20 mouse cellular contexts compared by ENCODE assay signal in genomic region chr12:110231709-110232600, GRCm38 (mm10). TPM values are rescaled to one million over a fixed set of nuclear protein-coding genes. Genes with fewer than 3 reads are reported as not detected.
A peak's percentile ranks its signal among the peaks of the same experiment; 100 is the strongest.
DNase-seq lines count a peak whose midpoint lies in the region; ATAC-seq and TF ChIP-seq lines count a peak whose summit lies in the region.
"Had no signal": no experiment of that assay in that cellular context is flagged by ENCODE, and none has a peak within 500 bp of the region (broad histone marks: within the 10 kb centered on the region; RNA-seq: fewer than 3 reads in every experiment).

No protein-coding gene starts in this region.

- H3K9ac ChIP-seq in midbrain, embryonic 13.5 days (replicated peaks) = no peak overlapping the region
- H3K9ac ChIP-seq in neural tube, embryonic 15.5 days (replicated peaks) = no peak overlapping the region
- no peak overlapping the region for H3K9ac ChIP-seq in heart, adult 2 months (ENCODE audit: low read depth, low read length)
- H3K9ac ChIP-seq: heart, embryonic 13.5 days; hindbrain, embryonic 15.5 days; limb, embryonic 15.5 days; midbrain, embryonic 15.5 days had no signal

- peak overlapping the region; percentile 46; the same call in 1 of the 2 replicates for H3K27ac ChIP-seq in midbrain, embryonic 10.5 days (replicated peaks)
- no peak overlapping the region for H3K27ac ChIP-seq in midbrain, embryonic 13.5 days
- H3K27ac ChIP-seq in kidney, adult 2 months (ENCODE audit: insufficient read depth, low read depth, low read length) = peak overlapping the region; percentile 84
- no peak overlapping the region for H3K27ac ChIP-seq in neural tube, embryonic 15.5 days (replicated peaks)
- H3K27ac ChIP-seq in heart, adult 2 months = no peak overlapping the region
- no peak overlapping the region for H3K27ac ChIP-seq in limb, embryonic 10.5 days
- H3K27ac ChIP-seq: heart, embryonic 13.5 days; hindbrain, embryonic 15.5 days; left cerebral cortex, adult 2 months; limb, embryonic 15.5 days; midbrain, embryonic 15.5 days had no signal

- H3K4me3 ChIP-seq in midbrain, embryonic 10.5 days = no peak overlapping the region
- no peak overlapping the region for H3K4me3 ChIP-seq in midbrain, embryonic 13.5 days (replicated peaks)
- no peak overlapping the region for H3K4me3 ChIP-seq in kidney, adult 2 months (ENCODE audit: insufficient read depth, low read depth, low read length)
- no peak overlapping the region for H3K4me3 ChIP-seq in neural tube, embryonic 15.5 days (replicated peaks)
- no peak overlapping the region for H3K4me3 ChIP-seq in heart, adult 2 months
- H3K4me3 ChIP-seq in limb, embryonic 10.5 days = no peak overlapping the region
- H3K4me3 ChIP-seq: erythroblast, embryonic 14.5 days; heart, embryonic 13.5 days; hindbrain, embryonic 15.5 days; left cerebral cortex, adult 2 months; limb, embryonic 15.5 days; midbrain, embryonic 15.5 days had no signal

- TF ChIP-seq CTCF in kidney, adult 2 months (conservative IDR thresholded peaks at IDR 0.05; ENCODE audit: insufficient read depth, insufficient read length, low read depth, low read length) = no peak
- no peak for TF ChIP-seq CTCF in heart, adult 2 months (IDR thresholded peaks at IDR 0.05)

- DNase-seq in midbrain, embryonic 10.5 days (ENCODE audit: low spot score) = peak; percentile 52
- peak; percentile 47 for DNase-seq in embryo, embryonic 9.5 days (ENCODE audit: extremely low spot score)
- DNase-seq in kidney, adult 2 months = peak; percentile 95
- DNase-seq in kidney, postnatal 4 days = peak; percentile 39 to 68
- no peak for DNase-seq in heart, adult 2 months
- DNase-seq in limb, embryonic 10.5 days (ENCODE audit: low spot score) = no peak
- DNase-seq: adrenal gland, adult 2 months; gastrocnemius, postnatal 36 days; lung, postnatal 10 days; thymus, postnatal 4 days had no signal

- no peaks in the 10 kb centered on the region for H3K9me3 ChIP-seq in midbrain, embryonic 10.5 days (replicated peaks)
- no peaks in the 10 kb centered on the region for H3K9me3 ChIP-seq in midbrain, embryonic 13.5 days
- H3K9me3 ChIP-seq in neural tube, embryonic 15.5 days (replicated peaks) = no peaks in the 10 kb centered on the region
- H3K9me3 ChIP-seq in limb, embryonic 10.5 days (replicated peaks) = no peaks in the 10 kb centered on the region
- H3K9me3 ChIP-seq: heart, embryonic 13.5 days; hindbrain, embryonic 15.5 days; limb, embryonic 15.5 days; midbrain, embryonic 15.5 days had no signal

- no peak for TF ChIP-seq POLR2A in kidney, adult 2 months (IDR thresholded peaks at IDR 0.05; ENCODE audit: low read depth, low read length)
- no peak for TF ChIP-seq POLR2A in heart, adult 2 months (IDR thresholded peaks at IDR 0.05; ENCODE audit: insufficient read depth, low read depth, low read length)

- peaks cover 59% of the 10 kb centered on the region for H3K27me3 ChIP-seq in midbrain, embryonic 10.5 days (ENCODE audit: low read depth, poor library complexity, severe bottlenecking)
- peaks cover 3% of the 10 kb centered on the region; the same call in 1 of the 2 replicates for H3K27me3 ChIP-seq in midbrain, embryonic 13.5 days
- no peaks in the 10 kb centered on the region for H3K27me3 ChIP-seq in kidney, adult 2 months (replicated peaks; ENCODE audit: control insufficient read depth, insufficient read depth, low read length)
- no peaks in the 10 kb centered on the region for H3K27me3 ChIP-seq in neural tube, embryonic 15.5 days (replicated peaks)
- H3K27me3 ChIP-seq in heart, adult 2 months (ENCODE audit: control insufficient read depth, insufficient read depth, low read length) = no peaks in the 10 kb centered on the region
- H3K27me3 ChIP-seq in limb, embryonic 10.5 days (ENCODE audit: low read depth, poor library complexity, severe bottlenecking) = peaks cover 90% of the 10 kb centered on the region
- H3K27me3 ChIP-seq: hindbrain, embryonic 15.5 days; midbrain, embryonic 15.5 days; Patski had no signal

- H3K4me2 ChIP-seq in midbrain, embryonic 13.5 days (replicated peaks) = no peak overlapping the region
- no peak overlapping the region for H3K4me2 ChIP-seq in neural tube, embryonic 15.5 days
- H3K4me2 ChIP-seq: heart, embryonic 13.5 days; hindbrain, embryonic 15.5 days; limb, embryonic 15.5 days; midbrain, embryonic 15.5 days had no signal

- no peak for TF ChIP-seq EP300 in heart, adult 2 months (IDR thresholded peaks at IDR 0.05; ENCODE audit: insufficient read depth, low read depth, low read length)

- WGBS in midbrain, embryonic 10.5 days = 41% methylated on average over 13 of the region's 13 CpGs
- 34% methylated on average over 13 of the region's 13 CpGs for WGBS in midbrain, embryonic 13.5 days
- WGBS in kidney, adult 2 months = 35% methylated on average over 13 of the region's 13 CpGs
- WGBS in neural tube, embryonic 15.5 days = 39% methylated on average over 13 of the region's 13 CpGs
- WGBS in heart, adult 2 months = 69% methylated on average over 13 of the region's 13 CpGs
- WGBS in limb, embryonic 10.5 days = 73% methylated on average over 13 of the region's 13 CpGs

- H3K79me2 ChIP-seq in heart, adult 2 months (replicated peaks; ENCODE audit: control insufficient read depth, insufficient read depth, low read length) = no peaks in the 10 kb centered on the region

- intact Hi-C loops in heart, adult 2 months (cut with DNase I) = no loop called here

- H3K36me3 ChIP-seq in midbrain, embryonic 10.5 days = no peaks in the 10 kb centered on the region
- H3K36me3 ChIP-seq in midbrain, embryonic 13.5 days = no peaks in the 10 kb centered on the region
- no peaks in the 10 kb centered on the region for H3K36me3 ChIP-seq in kidney, adult 2 months (ENCODE audit: control insufficient read depth, insufficient read depth, low read length)
- no peaks in the 10 kb centered on the region for H3K36me3 ChIP-seq in neural tube, embryonic 15.5 days
- no peaks in the 10 kb centered on the region for H3K36me3 ChIP-seq in heart, adult 2 months (ENCODE audit: control insufficient read depth, insufficient read depth, low read length)
- H3K36me3 ChIP-seq in limb, embryonic 10.5 days = no peaks in the 10 kb centered on the region
- H3K36me3 ChIP-seq: heart, embryonic 13.5 days; hindbrain, embryonic 15.5 days; limb, embryonic 15.5 days; midbrain, embryonic 15.5 days had no signal

- ATAC-seq in midbrain, embryonic 13.5 days = no peak
- ATAC-seq in neural tube, embryonic 15.5 days (ENCODE audit: low FRiP score) = no peak
- ATAC-seq: midbrain, embryonic 15.5 days; Patski had no signal

- H3K4me1 ChIP-seq in midbrain, embryonic 10.5 days = peaks cover 39% of the 10 kb centered on the region
- H3K4me1 ChIP-seq in midbrain, embryonic 13.5 days (replicated peaks) = 0 out of 2 replicates have a peak, but pooled peaks cover 3% of the 10 kb centered on the region
- H3K4me1 ChIP-seq in kidney, adult 2 months (ENCODE audit: control insufficient read depth, insufficient read depth, low read length) = peaks cover 25% of the 10 kb centered on the region
- H3K4me1 ChIP-seq in neural tube, embryonic 15.5 days = peaks cover 6% of the 10 kb centered on the region; the same call in 1 of the 2 replicates
- H3K4me1 ChIP-seq in heart, adult 2 months (ENCODE audit: control insufficient read depth, insufficient read depth, low read length) = no peaks in the 10 kb centered on the region
- H3K4me1 ChIP-seq in limb, embryonic 10.5 days = peaks cover 14% of the 10 kb centered on the region
- H3K4me1 ChIP-seq: heart, embryonic 13.5 days; hindbrain, embryonic 15.5 days; midbrain, embryonic 15.5 days had no signal

RNA-seq across cellular contexts. Expression of gene Dio3, which starts 46.9 kb away (rescaled TPM):
- 0.78 and 0.85 TPM in 2 replicates for polyA plus RNA-seq in midbrain, embryonic 10.5 days (2016; fragmentation: Nextera tagmentation; extraction: Ambion mirVana)
- 1.4 and 1.8 TPM in 2 replicates for polyA plus RNA-seq in midbrain, embryonic 13.5 days (2015; fragmentation: Nextera tagmentation; extraction: Ambion mirVana)
- polyA plus RNA-seq in kidney, adult 2 months (2012; rRNA removed) = 0.43 and 0.50 TPM in 2 replicates
- polyA plus RNA-seq in neural tube, embryonic 15.5 days (2015; fragmentation: Nextera tagmentation; extraction: Ambion mirVana) = 0.45 and 1.2 TPM in 2 replicates
- not detected for total RNA-seq in heart, adult 2 months (2021)
- 0.37 TPM in 1 of 2 replicates, not detected in the other for polyA plus RNA-seq in heart, adult 2 months (2012; rRNA removed)
- 0.58 and 0.74 TPM in 2 replicates for polyA plus RNA-seq in limb, embryonic 10.5 days (2016; fragmentation: Nextera tagmentation; extraction: Ambion mirVana)
- total RNA-seq: common myeloid progenitor, adult 5-6 weeks had no signal
- polyA plus RNA-seq: erythroblast, embryonic 14.5 days had no signal

Comparison
In these comparisons a context has a peak if more than half of its experiments do, and no peak if none do; other contexts are left out.
1. H3K27ac ChIP-seq: peak in midbrain, embryonic 10.5 days (single experiment) and kidney, adult 2 months (single experiment); none in midbrain, embryonic 13.5 days (single experiment), neural tube, embryonic 15.5 days (single experiment), heart, adult 2 months (single experiment) and limb, embryonic 10.5 days (single experiment).
2. DNase-seq: peak in midbrain, embryonic 10.5 days (single experiment), embryo, embryonic 9.5 days (single experiment), kidney, adult 2 months (single experiment) and kidney, postnatal 4 days (2 of 2); none in heart, adult 2 months (0 of 2) and limb, embryonic 10.5 days (single experiment).